ENCODE assay signal across 8 mouse cellular contexts in the genomic region with DNA sequence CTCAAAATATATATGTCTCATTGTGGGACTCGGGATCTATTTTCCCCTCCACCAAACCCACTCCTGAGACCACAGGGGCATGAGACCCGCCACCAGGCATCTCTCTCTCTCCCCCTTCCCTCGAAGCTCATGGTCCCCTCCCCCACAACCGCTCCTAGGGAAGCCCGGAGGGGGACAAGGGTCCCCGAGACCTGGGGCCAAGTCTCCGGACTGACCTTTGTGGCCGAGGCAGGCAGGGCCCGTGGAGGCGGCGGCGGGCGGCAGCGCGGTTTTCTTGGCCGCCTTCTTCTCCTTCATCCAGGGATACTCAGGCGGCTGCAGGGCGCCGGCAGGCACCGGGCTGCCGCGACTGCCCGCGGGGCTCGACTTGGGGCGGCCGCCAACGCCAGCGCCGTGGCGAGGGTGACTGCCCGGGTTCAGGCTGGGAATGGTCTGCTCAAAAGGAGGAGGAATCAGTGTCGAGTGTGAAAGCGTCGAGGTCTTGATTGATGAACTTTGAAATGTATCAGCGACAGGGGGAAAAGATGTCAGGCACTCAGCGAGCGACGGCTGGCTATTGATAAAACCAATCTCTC. TPM values are rescaled to one million over a fixed set of nuclear protein-coding genes. Genes with fewer than 3 reads are reported as not detected.
A peak's percentile ranks its signal among the peaks of the same experiment; 100 is the strongest.
DNase-seq lines count a peak whose midpoint lies in the region; ATAC-seq and TF ChIP-seq lines count a peak whose summit lies in the region.

No protein-coding gene starts in this region.

- peaks cover 28% of the 10 kb centered on the region; the same call in 1 of the 2 replicates for H3K27me3 ChIP-seq in hindbrain, postnatal 0 days (ENCODE audit: insufficient read depth, low read length)
- H3K27me3 ChIP-seq in liver, postnatal 0 days (ENCODE audit: insufficient read depth, low read length), result peaks cover 97% of the 10 kb centered on the region

- TF ChIP-seq CTCF in hindbrain, postnatal 0 days (IDR thresholded peaks at IDR 0.05; ENCODE audit: low read depth), result no peak
- TF ChIP-seq CTCF in liver, postnatal 0 days (IDR thresholded peaks at IDR 0.05; ENCODE audit: low read depth), result no peak

- H3K4me1 ChIP-seq in hindbrain, postnatal 0 days (ENCODE audit: insufficient read depth, low read length), result no peaks in the 10 kb centered on the region
- H3K4me1 ChIP-seq in liver, postnatal 0 days (ENCODE audit: insufficient read depth), result no peaks in the 10 kb centered on the region; the same call in 1 of the 2 replicates

- H3K9me3 ChIP-seq in hindbrain, postnatal 0 days (ENCODE audit: low read length), result no peaks in the 10 kb centered on the region
- no peaks in the 10 kb centered on the region for H3K9me3 ChIP-seq in liver, postnatal 0 days (ENCODE audit: low read length)

- intact Hi-C loops in left cerebral cortex, postnatal 14 days (cut with DNase I), result loop anchor here (5.0 to 10.0 kb wide), 2 partner anchors 151 to 157 kb away; a partner anchor contains a TSS

- no peak for TF ChIP-seq EP300 in liver, postnatal 0 days (IDR thresholded peaks at IDR 0.05; ENCODE audit: low read depth)

- peak; percentile 80 for DNase-seq in embryo, embryonic 10 days (ENCODE audit: low spot score)
- no peak for DNase-seq in embryo, embryonic 9.5 days (ENCODE audit: extremely low spot score)
- DNase-seq in NIH3T3 (ENCODE audit: low read depth), result peak; percentile 71
- DNase-seq in hindbrain, postnatal 0 days (ENCODE audit: low spot score), result peak; percentile 44
- DNase-seq in liver, postnatal 0 days, result no peak
- DNase-seq in left cerebral cortex, postnatal 14 days (ENCODE audit: low spot score in 2 of 2), result no peak
- DNase-seq in thymus, postnatal 25 days, result no peak
- DNase-seq in right cerebral cortex, postnatal 4 days, result no peak

- ATAC-seq in hindbrain, postnatal 0 days, result no peak
- ATAC-seq in liver, postnatal 0 days, result no peak

- under 1% methylated on average over 39 of the region's 39 CpGs for WGBS in hindbrain, postnatal 0 days
- WGBS in liver, postnatal 0 days (ENCODE audit: insufficient replicate concordance), result 2% methylated on average over 39 of the region's 39 CpGs

- peak overlapping the region; percentile 46 for H3K4me3 ChIP-seq in hindbrain, postnatal 0 days (ENCODE audit: low read length)
- H3K4me3 ChIP-seq in liver, postnatal 0 days (ENCODE audit: low read depth, low read length), result peak overlapping the region; percentile 38

- peak overlapping the region; percentile 67 for H3K9ac ChIP-seq in hindbrain, postnatal 0 days (replicated peaks; ENCODE audit: low read length)
- H3K9ac ChIP-seq in liver, postnatal 0 days (replicated peaks), result peak overlapping the region; percentile 36

- H3K36me3 ChIP-seq in hindbrain, postnatal 0 days (ENCODE audit: insufficient read depth, low read length), result no peaks in the 10 kb centered on the region
- H3K36me3 ChIP-seq in liver, postnatal 0 days (replicated peaks; ENCODE audit: insufficient read depth, low read length), result no peaks in the 10 kb centered on the region

- H3K4me2 ChIP-seq in hindbrain, postnatal 0 days (ENCODE audit: low read depth, low read length), result peak overlapping the region; percentile 93
- H3K4me2 ChIP-seq in liver, postnatal 0 days (ENCODE audit: low read depth, low read length), result peak overlapping the region; percentile 55

- H3K27ac ChIP-seq in hindbrain, postnatal 0 days, result peak overlapping the region; percentile 89
- peak overlapping the region; percentile 56 for H3K27ac ChIP-seq in liver, postnatal 0 days (ENCODE audit: low read depth)

RNA-seq across cellular contexts. Expression of a gene that starts 0.5 kb away (rescaled TPM):
- 20.3 and 24.3 TPM in 2 replicates for total RNA-seq in hindbrain, postnatal 0 days (2014; rRNA removed)
- 16.3 and 16.5 TPM in 2 replicates for polyA plus RNA-seq in hindbrain, postnatal 0 days (2015; fragmentation: Nextera tagmentation; extraction: Ambion mirVana)
- polyA plus RNA-seq in liver, postnatal 0 days (2015; fragmentation: Nextera tagmentation; extraction: Ambion mirVana), result 0.39 and 0.63 TPM in 2 replicates
- not detected for total RNA-seq in left cerebral cortex, postnatal 14 days (2021)

RNA-seq across cellular contexts. Expression of a gene that starts 6.0 kb away (rescaled TPM):
- 1.1 and 3.7 TPM in 2 replicates for total RNA-seq in hindbrain, postnatal 0 days (2014; rRNA removed)
- 1.1 and 1.2 TPM in 2 replicates for polyA plus RNA-seq in hindbrain, postnatal 0 days (2015; fragmentation: Nextera tagmentation; extraction: Ambion mirVana)
- 0.11 and 0.16 TPM in 2 replicates for polyA plus RNA-seq in liver, postnatal 0 days (2015; fragmentation: Nextera tagmentation; extraction: Ambion mirVana)
- not detected for total RNA-seq in left cerebral cortex, postnatal 14 days (2021)

RNA-seq across cellular contexts. Expression of a gene that starts 13.2 kb away (rescaled TPM):
- total RNA-seq in hindbrain, postnatal 0 days (2014; rRNA removed), result 1.1 and 1.2 TPM in 2 replicates
- polyA plus RNA-seq in hindbrain, postnatal 0 days (2015; fragmentation: Nextera tagmentation; extraction: Ambion mirVana), result 1.3 and 1.5 TPM in 2 replicates
- polyA plus RNA-seq in liver, postnatal 0 days (2015; fragmentation: Nextera tagmentation; extraction: Ambion mirVana), result not detected in 2 replicates
- not detected for total RNA-seq in left cerebral cortex, postnatal 14 days (2021)

RNA-seq across cellular contexts. Expression of a gene that starts 27.4 kb away (rescaled TPM):
- 4.8 and 7.3 TPM in 2 replicates for total RNA-seq in hindbrain, postnatal 0 days (2014; rRNA removed)
- polyA plus RNA-seq in hindbrain, postnatal 0 days (2015; fragmentation: Nextera tagmentation; extraction: Ambion mirVana), result 10.5 and 12.0 TPM in 2 replicates
- polyA plus RNA-seq in liver, postnatal 0 days (2015; fragmentation: Nextera tagmentation; extraction: Ambion mirVana), result 0.13 and 0.30 TPM in 2 replicates
- total RNA-seq in left cerebral cortex, postnatal 14 days (2021), result not detected

RNA-seq across cellular contexts. Expression of a gene that starts 40.2 kb away (rescaled TPM):
- 99.2 and 108 TPM in 2 replicates for total RNA-seq in hindbrain, postnatal 0 days (2014; rRNA removed)
- 81.7 and 89.4 TPM in 2 replicates for polyA plus RNA-seq in hindbrain, postnatal 0 days (2015; fragmentation: Nextera tagmentation; extraction: Ambion mirVana)
- 0.58 and 0.73 TPM in 2 replicates for polyA plus RNA-seq in liver, postnatal 0 days (2015; fragmentation: Nextera tagmentation; extraction: Ambion mirVana)
- total RNA-seq in left cerebral cortex, postnatal 14 days (2021), result not detected

Comparison
In these comparisons a context has a peak if more than half of its experiments do, and no peak if none do; other contexts are left out.
1. DNase-seq: peak in embryo, embryonic 10 days (single experiment), NIH3T3 (single experiment) and hindbrain, postnatal 0 days (single experiment); none in embryo, embryonic 9.5 days (single experiment), liver, postnatal 0 days (single experiment), left cerebral cortex, postnatal 14 days (0 of 2), thymus, postnatal 25 days (single experiment) and right cerebral cortex, postnatal 4 days (single experiment).
2. RNA of a gene that starts 0.5 kb away (total RNA-seq): 20.3 to 24.3 TPM in hindbrain, postnatal 0 days; not detected in left cerebral cortex, postnatal 14 days; every median in the first group is over 10 times any median in the second.